Mouse (Mus musculus) CH12.LX (cell line): ENCODE measurements around the gene Arg2. TPM values are rescaled to one million over a fixed set of nuclear protein-coding genes. Genes with fewer than 3 reads are reported as not detected.
A peak's percentile ranks its signal among the peaks of the same experiment; 100 is the strongest.

Experiments used
- DNase-seq: peaks from one replicate; pipeline ENCODE4 v3.0.0-alpha.2; 2013; ENCODE audit errors: extremely low read depth
- H3K27ac ChIP-seq: 2 replicates; pipeline ENCODE4 v1.5.1; 2012; ENCODE audit warnings: low read depth, mild to moderate bottlenecking, control low read depth, moderate library complexity; ENCODE audit not compliant: insufficient read depth
- H3K27me3 ChIP-seq: replicated peaks from 2 replicates; pipeline ENCODE3; 2012; ENCODE audit warnings: inconsistent platforms
- H3K36me3 ChIP-seq, 2 experiments: replicated peaks in 1 of 2; 2 replicates each; pipeline versions ENCODE3 to v1.6.1; 2012; ENCODE audit warnings: inconsistent platforms in 1 of 2, low read length in 1 of 2, mild to moderate bottlenecking in 1 of 2, mixed read lengths in 1 of 2, moderate library complexity in 1 of 2; ENCODE audit not compliant: control insufficient read depth in 1 of 2, insufficient read depth in 1 of 2
- H3K4me1 ChIP-seq, 2 experiments: 2 replicates each; pipeline ENCODE4 v1.6.1; 2012; ENCODE audit warnings: inconsistent platforms in 1 of 2, moderate library complexity in 1 of 2; ENCODE audit not compliant: insufficient read depth in 2 of 2, control insufficient read depth in 1 of 2
- H3K4me2 ChIP-seq: 2 replicates; pipeline ENCODE4 v1.6.1; 2012; ENCODE audit warnings: low read depth, mild to moderate bottlenecking, control low read depth; ENCODE audit not compliant: poor library complexity, insufficient read depth, severe bottlenecking
- H3K4me3 ChIP-seq, 3 experiments: fragments of 150-350 bp in 1 of 3; sonication (generic) in 1 of 3; replicated peaks in 1 of 3; 2 replicates each; pipeline versions ENCODE3 to v1.5.1; 2011 to 2012; ENCODE audit warnings: low read depth in 2 of 3, low read length in 2 of 3, mild to moderate bottlenecking in 2 of 3, moderate library complexity in 2 of 3, control low read depth in 1 of 3, improper control_type of control experiment in 1 of 3, inconsistent platforms in 1 of 3, mixed read lengths in 1 of 3; ENCODE audit not compliant: poor library complexity in 1 of 3
- H3K79me2 ChIP-seq: replicated peaks from 2 replicates; pipeline ENCODE4 v1.6.1; 2012; ENCODE audit warnings: mild to moderate bottlenecking, moderate library complexity; ENCODE audit not compliant: control insufficient read depth, poor library complexity, insufficient read depth, severe bottlenecking; ENCODE audit errors: extremely low read depth
- H3K9ac ChIP-seq: 2 replicates; pipeline ENCODE4 v1.6.1; 2012; ENCODE audit warnings: low read depth, mild to moderate bottlenecking, control low read depth, moderate library complexity; ENCODE audit not compliant: insufficient read depth
- H3K9me3 ChIP-seq: replicated peaks from 2 replicates; pipeline ENCODE3; 2012; ENCODE audit warnings: low read length, inconsistent platforms, mixed read lengths
- BHLHE40 ChIP-seq: IDR thresholded peaks from 2 replicates; pipeline ENCODE4 v1.6.1; 2011; ENCODE audit warnings: mild to moderate bottlenecking, low read depth, low read length, improper control_type of control experiment
- CHD1 ChIP-seq: IDR thresholded peaks from 2 replicates; pipeline ENCODE4 v1.6.1; 2012; ENCODE audit warnings: low read depth, low read length, improper control_type of control experiment, inconsistent platforms
- CHD2 ChIP-seq: IDR thresholded peaks from 2 replicates; pipeline ENCODE4 v1.6.1; 2011; ENCODE audit warnings: low read length, improper control_type of control experiment
- CTCF ChIP-seq, 2 experiments: IDR thresholded peaks in 1 of 2; conservative IDR thresholded peaks in 1 of 2; 2 replicates each; pipeline ENCODE4 v1.5.1; 2011 to 2012; ENCODE audit warnings: low read depth in 2 of 2, low read length in 2 of 2, improper control_type of control experiment in 1 of 2, inconsistent platforms in 1 of 2, mild to moderate bottlenecking in 1 of 2, moderate library complexity in 1 of 2
- ELF1 ChIP-seq: IDR thresholded peaks from 2 replicates; pipeline ENCODE4 v1.6.1; 2014; ENCODE audit warnings: low read depth, mild to moderate bottlenecking, inconsistent platforms, low read length, improper control_type of control experiment
- EP300 ChIP-seq: IDR thresholded peaks from 2 replicates; pipeline ENCODE4 v1.6.1; 2011; ENCODE audit warnings: low read length, improper control_type of control experiment
- ETS1 ChIP-seq: conservative IDR thresholded peaks from 2 replicates; pipeline ENCODE4 v1.6.1; 2012; ENCODE audit warnings: low read depth, mild to moderate bottlenecking, inconsistent platforms, low read length, improper control_type of control experiment, moderate library complexity
- GABPA ChIP-seq: IDR thresholded peaks from 2 replicates; pipeline ENCODE4 v1.6.1; 2012; ENCODE audit warnings: low read depth, low read length, improper control_type of control experiment, inconsistent platforms; ENCODE audit not compliant: insufficient replicate concordance
- HCFC1 ChIP-seq: IDR thresholded peaks from 2 replicates; pipeline ENCODE4 v1.6.1; 2012; ENCODE audit warnings: low read depth, mild to moderate bottlenecking, inconsistent platforms, low read length, improper control_type of control experiment
- IRF4 ChIP-seq: IDR thresholded peaks from 2 replicates; pipeline ENCODE4 v1.6.1; 2014; ENCODE audit warnings: low read depth, mild to moderate bottlenecking, inconsistent platforms, low read length, improper control_type of control experiment
- JUN ChIP-seq: IDR thresholded peaks from 2 replicates; pipeline ENCODE4 v1.6.1; 2011; ENCODE audit warnings: low read depth, mild to moderate bottlenecking, low read length, improper control_type of control experiment, moderate library complexity; ENCODE audit not compliant: insufficient read depth
- JUND ChIP-seq: conservative IDR thresholded peaks from 2 replicates; pipeline ENCODE4 v1.6.1; 2011; ENCODE audit warnings: low read depth, low read length, improper control_type of control experiment
- MAX ChIP-seq: IDR thresholded peaks from 2 replicates; pipeline ENCODE4 v1.6.1; 2011; ENCODE audit warnings: low read length, improper control_type of control experiment
- MAZ ChIP-seq: IDR thresholded peaks from 2 replicates; pipeline ENCODE4 v1.6.1; 2012; ENCODE audit warnings: low read depth, mild to moderate bottlenecking, inconsistent platforms, low read length, improper control_type of control experiment, moderate library complexity
- MEF2A ChIP-seq: IDR thresholded peaks from 2 replicates; pipeline ENCODE4 v1.6.1; 2014; ENCODE audit warnings: low read depth, mild to moderate bottlenecking, inconsistent platforms, low read length, improper control_type of control experiment, borderline replicate concordance
- MXI1 ChIP-seq: IDR thresholded peaks from 2 replicates; pipeline ENCODE4 v1.6.1; 2011; ENCODE audit warnings: mild to moderate bottlenecking, low read depth, low read length, improper control_type of control experiment
- NRF1 ChIP-seq: IDR thresholded peaks from 2 replicates; pipeline ENCODE4 v1.6.1; 2014; ENCODE audit warnings: low read depth, mild to moderate bottlenecking, inconsistent platforms, low read length, improper control_type of control experiment, moderate library complexity
- PAX5 ChIP-seq: IDR thresholded peaks from 2 replicates; pipeline ENCODE4 v1.6.1; 2012; ENCODE audit warnings: low read length, inconsistent platforms, mixed read lengths
- POLR2AphosphoS2 ChIP-seq: IDR thresholded peaks from 2 replicates; pipeline ENCODE4 v1.6.1; 2011; ENCODE audit warnings: low read depth, low read length, improper control_type of control experiment
- RAD21 ChIP-seq: IDR thresholded peaks from 2 replicates; pipeline ENCODE4 v1.6.1; 2011; ENCODE audit warnings: low read depth, mild to moderate bottlenecking, low read length, improper control_type of control experiment, moderate library complexity
- SIN3A ChIP-seq: IDR thresholded peaks from 2 replicates; pipeline ENCODE4 v1.6.1; 2012; ENCODE audit warnings: low read length, improper control_type of control experiment, inconsistent platforms
- SMC3 ChIP-seq: IDR thresholded peaks from 2 replicates; pipeline ENCODE4 v1.6.1; 2011; ENCODE audit warnings: low read depth, low read length, improper control_type of control experiment
- TBP ChIP-seq: conservative IDR thresholded peaks from 2 replicates; pipeline ENCODE4 v1.6.1; 2011; ENCODE audit warnings: low read depth, low read length, improper control_type of control experiment
- TCF12 ChIP-seq: IDR thresholded peaks from 2 replicates; pipeline ENCODE4 v1.6.1; 2014; ENCODE audit warnings: low read depth, mild to moderate bottlenecking, inconsistent platforms, low read length, improper control_type of control experiment
- UBTF ChIP-seq: IDR thresholded peaks from 2 replicates; pipeline ENCODE4 v1.6.1; 2012; ENCODE audit warnings: low read depth, mild to moderate bottlenecking, inconsistent platforms, low read length, improper control_type of control experiment, moderate library complexity
- USF2 ChIP-seq: conservative IDR thresholded peaks from 2 replicates; pipeline ENCODE4 v1.6.1; 2011; ENCODE audit warnings: low read depth, low read length, improper control_type of control experiment
- ZKSCAN1 ChIP-seq: IDR thresholded peaks from 2 replicates; pipeline ENCODE4 v1.6.1; 2012; ENCODE audit warnings: low read depth, inconsistent platforms, low read length, improper control_type of control experiment, borderline replicate concordance
- ZMIZ1 ChIP-seq: IDR thresholded peaks from 2 replicates; pipeline ENCODE4 v1.6.1; 2012; ENCODE audit warnings: low read depth, mild to moderate bottlenecking, inconsistent platforms, low read length, improper control_type of control experiment
- dilution Hi-C: fragments of 300-500 bp; cut with MboI; formaldehyde crosslinking; loops from 2 replicates; pipeline ENCODE4 v1.14.3; 2020; ENCODE audit warnings: low sequenced_read_pairs; ENCODE audit not compliant: extremely low pct_unique_long_range_greater_than_20kb, extremely low pct_ligation_motif_present
- in situ Hi-C: fragments of 300-500 bp; cut with MboI; formaldehyde crosslinking; loops from 3 replicates; pipeline ENCODE4 v1.14.3; 2019; ENCODE audit warnings: low sequenced_read_pairs, low pct_ligation_motif_present, low pct_unique_long_range_greater_than_20kb, mixed read lengths
- polyA plus RNA-seq: library from polyadenylated mRNA; unstranded; fragments of >175 nt; gene quantifications from 2 replicates; pipeline ENCODE4 v1.2.1, GENCODE M21; 2012; ENCODE audit warnings: low read depth; ENCODE audit not compliant: insufficient read length
- total RNA-seq, 2 experiments: library from RNA; depleted of rRNA; stranded (reverse); fragments of 300-350 nt in 1 of 2; fragments of >200 nt in 1 of 2; gene quantifications; 2 replicates each; pipeline ENCODE4 v1.2.3; 2012 to 2014

The Arg2 gene
- not detected in 2 replicates for total RNA-seq (2012; rRNA removed)
- total RNA-seq (2014; rRNA removed), result not detected in 2 replicates
- polyA plus RNA-seq, result not detected in 2 replicates

GRCm38 (mm10) chr12:79130299-79131177 is at the start of gene Arg2:
Arg2 (plus strand) TSS chr12:79130777.
- Histone ChIP-seq H3K79me2 (no peaks in the 10 kb centered on the region), H3K4me1 (peaks cover 9 to 19% of the 10 kb centered on the region in 2 experiments; a peak in 3 of 4 replicates), H3K9me3 (no peaks in the 10 kb centered on the region), H3K27me3 (peaks cover 12% of the 10 kb centered on the region), H3K4me3 (peak within 1 kb of the TSS in 1 of 3 experiments; percentile 48), H3K27ac (no peak within 1 kb of the TSS), H3K36me3 (no peaks in the 10 kb centered on the region), H3K4me2 (peak within 1 kb of the TSS; percentile 92), H3K9ac (no peak within 1 kb of the TSS)
- in situ Hi-C loops, result no loop called here
- dilution Hi-C loops, result no loop called here
- TF ChIP-seq MAX (peak; percentile 46; the same call in 1 of the 2 replicates), HCFC1 (no peak)
- DNase-seq, result peak; percentile 42

GRCm38 (mm10) chr12:79089182-79089812 is 41.3 kb upstream of the Arg2 start, which contains the start of gene Pigh:
Pigh (minus strand) TSS chr12:79089651.
- Histone ChIP-seq H3K79me2 (no peaks in the 10 kb centered on the region; the same call in none of the 2 replicates), H3K4me1 (peaks cover 0 to 37% of the 10 kb centered on the region in 2 experiments; a peak in 2 of 4 replicates), H3K36me3 (peaks cover 13 to 33% of the 10 kb centered on the region in 2 experiments), H3K4me2 (peak within 1 kb of the TSS; percentile 44; the same call in 1 of the 2 replicates), H3K4me3 (peak within 1 kb of the TSS; percentile 75 to 99 (median 83)), H3K9me3 (peaks cover 4% of the 10 kb centered on the region), H3K27ac (peak within 1 kb of the TSS; percentile 32; the same call in 1 of the 2 replicates), H3K27me3 (no peaks in the 10 kb centered on the region), H3K9ac (peak within 1 kb of the TSS; percentile 65)
- dilution Hi-C loops (no loop called here), in situ Hi-C loops (loop anchor here (5.0 to 25.0 kb wide), 2 partner anchors 37 to 1027 kb away; no protein-coding TSS in a partner anchor)
- DNase-seq, result peak; percentile 84
- TF ChIP-seq PAX5 (no peak), IRF4 (peak; percentile 42; the same call in 1 of the 2 replicates), EP300 (no peak), GABPA (0 out of 2 replicates have a peak, but pooled peaks have one; percentile 6), HCFC1 (peak; percentile 79), TCF12 (peak; percentile 80), MEF2A (no peak), ZMIZ1 (peak; percentile 62), CHD2 (peak; percentile 40), UBTF (0 out of 2 replicates have a peak, but pooled peaks have one; percentile 33), BHLHE40 (no peak), MAZ (no peak), POLR2AphosphoS2 (0 out of 2 replicates have a peak, but pooled peaks have one; percentile 46), ETS1 (peak; percentile 19; the same call in 1 of the 2 replicates), CTCF (conservative IDR thresholded peaks at IDR 0.05 in 1 of 2, IDR thresholded peaks at IDR 0.05 in 1 of 2; ENCODE audit: low read depth in 2 of 2, low read length in 2 of 2) (no peak), TBP (peak; percentile 61; the same call in 1 of the 2 replicates), SIN3A (peak; percentile 48; the same call in 1 of the 2 replicates), JUND (no peak), USF2 (no peak), NRF1 (peak; percentile 82), ZKSCAN1 (no peak), ELF1 (peak; percentile 99), MXI1 (peak; percentile 25; the same call in 1 of the 2 replicates), SMC3 (peak; percentile 14), RAD21 (no peak), CHD1 (no peak), JUN (no peak)
